Mouse (Mus musculus) spleen, embryonic (tissue): ENCODE data around the gene Smarcb1.

Experiments used
- CTCF ChIA-PET: fragments of 350-600 bp; sonication (Branson Sonifier 250); formaldehyde crosslinking; loops from one replicate; lab custom pipeline; 2022; lab: Charles Lee

Gene Smarcb1

DNA sequence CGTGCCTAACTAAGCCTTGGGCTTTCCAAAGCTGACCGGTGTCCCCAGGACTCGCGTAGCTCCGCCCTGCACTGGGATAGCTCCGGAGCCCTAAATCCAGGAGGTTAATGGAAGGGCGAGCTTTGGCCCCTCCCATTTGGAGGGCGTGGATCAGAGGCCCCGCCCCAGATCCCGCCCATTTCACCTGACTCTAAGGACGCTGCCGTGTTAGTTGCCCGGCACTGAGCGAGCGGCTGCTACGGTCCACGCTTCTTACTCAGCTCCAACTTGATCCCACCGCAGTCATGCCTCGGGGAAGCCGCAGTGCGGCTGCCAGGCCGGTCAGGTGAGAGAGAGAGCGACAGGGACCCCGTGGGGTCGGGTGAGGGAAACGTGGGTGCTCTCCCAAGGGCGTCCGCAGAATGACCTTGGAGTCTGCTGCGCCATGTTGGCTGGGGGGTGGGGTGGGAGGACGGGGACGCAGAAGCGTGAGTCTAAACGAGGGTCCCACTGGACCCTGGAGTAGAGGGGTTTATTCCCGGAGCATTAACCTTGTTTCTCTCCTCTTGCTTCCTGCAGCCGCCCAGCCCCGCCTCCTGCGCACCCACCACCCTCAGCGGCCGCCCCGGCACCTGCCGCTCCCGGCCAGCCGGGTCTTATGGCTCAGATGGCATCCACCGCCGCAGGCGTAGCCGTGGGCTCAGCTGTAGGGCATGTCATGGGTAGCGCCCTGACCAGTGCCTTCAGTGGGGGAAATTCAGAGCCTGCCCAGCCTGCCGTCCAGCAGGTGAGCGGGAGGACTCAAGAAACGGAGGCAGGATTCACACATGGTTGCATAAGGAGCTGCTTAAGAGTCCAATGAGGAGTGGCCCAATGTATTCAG is 14.5 kb upstream of the Smarcb1 start, which contains the start of gene Mmp11:
Mmp11 (minus strand) TSS at position 817 of the 862 bp plus-strand sequence.
- CTCF ChIA-PET = interaction anchor here (0.7 to 1.1 kb wide), 2 partner anchors 12 to 16 kb away, joined by 3 to 11 read pairs; no protein-coding TSS in a partner anchor

DNA sequence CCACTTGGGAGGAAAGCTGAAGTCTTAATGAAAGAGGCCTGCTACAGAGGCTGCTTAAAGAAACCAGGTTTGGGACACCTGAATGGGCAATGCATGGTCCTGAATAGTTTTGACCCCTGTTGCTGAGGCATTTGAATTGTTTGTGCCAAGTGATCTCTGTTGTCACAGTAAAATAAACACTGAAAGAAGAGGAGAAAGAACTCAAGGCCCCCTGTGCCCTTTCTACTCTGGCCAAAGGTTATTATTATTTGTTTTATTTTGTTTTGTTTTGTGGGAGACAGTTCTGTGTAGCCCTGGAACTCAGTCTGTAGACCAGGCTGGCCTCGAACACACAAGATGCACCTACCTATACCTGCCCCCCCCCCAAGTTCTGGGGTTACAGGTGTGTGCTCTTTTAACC is 13.6 kb upstream of the Smarcb1 start:
- CTCF ChIA-PET = no interaction called here

DNA sequence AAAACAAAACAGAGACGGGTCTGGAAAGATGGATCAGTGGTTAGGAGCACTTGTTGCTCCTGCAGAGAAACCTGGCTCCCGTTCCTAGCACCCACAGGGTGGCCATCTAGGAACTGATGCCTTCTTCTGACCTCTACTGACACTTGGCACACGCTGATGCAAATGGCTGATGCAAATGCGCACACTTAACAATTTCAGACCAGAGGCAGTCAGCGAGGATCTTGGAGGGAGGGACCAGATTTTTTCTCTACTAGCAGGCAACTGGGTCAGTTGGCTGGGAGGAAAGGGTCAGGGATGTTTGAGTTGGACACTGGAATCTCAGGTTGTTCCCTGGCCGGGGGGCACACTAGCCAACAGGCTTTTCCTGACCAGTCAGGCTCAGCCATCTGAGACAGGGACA is 11.5 kb upstream of the Smarcb1 start, which contains the start of gene Chchd10:
Chchd10 (plus strand) TSS at position 240 of the 400 bp plus-strand sequence.
- CTCF ChIA-PET = interaction anchor here (0.6 to 0.7 kb wide), 2 partner anchors 81 to 169 kb away, joined by 5 to 6 read pairs; partner anchors contain the start of gene Cabin1

DNA sequence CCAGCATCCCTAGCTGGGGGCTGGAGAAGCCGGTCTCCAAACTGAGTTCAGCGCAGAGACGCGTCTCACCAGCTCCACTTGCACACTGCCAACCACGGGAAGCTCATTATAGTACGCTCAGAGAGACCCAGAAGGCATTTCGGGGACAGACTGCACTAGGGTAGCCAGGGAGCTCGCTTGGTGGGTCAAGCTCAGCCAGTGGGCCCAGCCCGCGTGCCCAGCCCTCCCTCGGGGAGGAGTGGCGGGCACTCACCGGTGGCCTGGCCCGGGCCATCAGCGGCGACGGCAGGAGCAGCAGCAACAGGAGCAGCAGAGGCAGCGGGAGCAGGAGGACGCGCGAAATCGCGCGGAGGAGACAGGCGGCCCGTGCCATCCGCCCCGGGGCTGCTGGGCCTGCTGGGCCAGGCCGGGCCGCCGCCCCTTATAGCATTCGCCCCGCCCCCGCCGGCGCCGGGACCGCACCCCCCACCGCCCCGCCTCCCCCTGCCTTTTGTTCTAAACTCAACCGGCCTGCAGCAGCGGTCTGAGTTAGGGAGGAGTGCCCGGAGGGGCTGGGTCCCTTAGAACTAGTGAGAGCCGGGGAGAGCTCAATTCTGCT is 10.8 kb upstream of the Smarcb1 start:
- CTCF ChIA-PET = interaction anchor here (0.6 to 0.7 kb wide), 3 partner anchors 18 to 168 kb away, joined by 5 to 7 read pairs (median 6); partner anchors contain the start of gene Cabin1

DNA sequence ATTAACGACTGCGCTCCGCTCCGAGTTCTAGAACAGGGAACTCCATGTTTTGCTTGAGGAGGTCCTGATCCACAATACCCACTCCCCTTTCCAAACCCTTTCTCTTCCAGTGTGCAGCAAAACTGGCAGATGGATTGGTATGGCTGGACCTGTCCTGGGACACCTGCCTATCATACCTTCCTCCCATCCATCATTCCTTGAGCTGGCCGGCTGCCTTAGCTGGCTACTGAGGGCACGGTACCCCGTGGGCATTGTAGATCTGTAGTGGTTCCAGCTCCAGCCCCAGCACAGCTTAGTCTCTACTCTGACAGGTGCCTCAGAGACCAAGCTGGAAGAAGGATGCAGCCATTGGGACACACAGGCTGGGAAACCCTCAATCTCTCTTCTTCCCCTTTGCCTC is 9.9 kb upstream of the Smarcb1 start:
- CTCF ChIA-PET = no interaction called here

DNA sequence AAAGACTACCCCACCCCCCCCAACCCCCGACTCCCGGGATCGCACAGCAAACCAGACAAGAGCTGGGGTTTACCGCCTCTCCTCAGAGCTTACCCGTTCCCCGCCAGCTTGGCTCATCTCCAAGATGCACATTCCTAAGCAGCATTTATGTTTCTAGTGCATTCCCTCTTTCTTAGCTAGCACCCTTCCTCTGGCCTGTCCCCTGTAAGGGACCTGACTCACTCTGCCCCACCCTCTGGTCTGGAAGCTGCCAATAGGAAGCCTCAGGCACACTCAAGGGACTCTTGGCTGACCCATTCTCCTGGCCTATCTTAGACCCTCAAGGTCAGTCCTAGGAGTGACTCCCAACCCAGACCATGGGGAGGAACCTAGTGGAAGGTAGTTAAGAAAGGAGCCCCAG is 8.9 kb upstream of the Smarcb1 start:
- CTCF ChIA-PET = interaction anchor here (0.5 kb wide), 1 partner anchor 118 kb away, joined by 18 read pairs; no protein-coding TSS in a partner anchor

DNA sequence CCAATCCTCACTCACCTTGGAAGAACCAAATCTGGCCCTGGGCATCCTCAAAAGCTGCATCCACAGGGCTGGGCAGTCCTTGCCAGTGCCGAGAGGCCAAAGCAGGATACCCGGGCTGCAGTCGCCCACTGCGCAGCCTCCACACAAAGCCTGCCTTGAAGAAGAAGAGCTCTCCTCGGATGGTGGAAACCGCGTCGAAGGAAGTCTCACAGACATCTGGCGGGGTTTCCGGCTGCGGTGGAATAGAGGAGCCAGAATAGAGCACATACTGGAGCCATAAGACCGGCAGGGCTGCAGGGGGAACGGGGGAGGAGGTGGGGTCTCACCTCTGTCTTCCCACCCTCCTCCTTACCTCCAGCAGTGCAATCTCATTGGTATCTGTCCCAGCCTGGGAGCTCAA is 5.0 kb upstream of the Smarcb1 start:
- CTCF ChIA-PET = interaction anchor here (0.6 kb wide), 2 partner anchors 269 to 851 kb away, joined by 3 to 4 read pairs; no protein-coding TSS in a partner anchor

DNA sequence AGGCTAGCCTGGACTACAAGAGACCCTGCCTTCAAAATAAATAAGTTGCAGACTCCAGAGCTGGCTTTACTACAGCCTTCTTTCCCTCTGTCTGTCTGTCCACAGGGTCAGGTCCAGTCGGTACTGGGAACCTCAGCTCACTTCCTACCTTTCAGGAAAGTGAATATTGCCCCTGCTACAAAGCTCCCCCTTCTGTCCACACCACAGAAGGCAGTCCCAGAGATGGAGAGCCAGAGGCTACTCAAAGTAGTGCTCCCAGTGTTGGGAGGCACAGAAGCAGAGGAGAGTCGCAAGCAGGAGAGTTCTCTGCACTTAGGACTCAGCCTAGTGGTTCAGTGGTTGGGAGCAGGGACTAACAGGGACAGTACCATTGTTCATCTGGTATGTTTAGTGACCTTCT is 2.9 kb upstream of the Smarcb1 start:
- CTCF ChIA-PET = interaction anchor here (0.8 kb wide), 1 partner anchor 27 kb away, joined by 3 read pairs; no protein-coding TSS in a partner anchor

DNA sequence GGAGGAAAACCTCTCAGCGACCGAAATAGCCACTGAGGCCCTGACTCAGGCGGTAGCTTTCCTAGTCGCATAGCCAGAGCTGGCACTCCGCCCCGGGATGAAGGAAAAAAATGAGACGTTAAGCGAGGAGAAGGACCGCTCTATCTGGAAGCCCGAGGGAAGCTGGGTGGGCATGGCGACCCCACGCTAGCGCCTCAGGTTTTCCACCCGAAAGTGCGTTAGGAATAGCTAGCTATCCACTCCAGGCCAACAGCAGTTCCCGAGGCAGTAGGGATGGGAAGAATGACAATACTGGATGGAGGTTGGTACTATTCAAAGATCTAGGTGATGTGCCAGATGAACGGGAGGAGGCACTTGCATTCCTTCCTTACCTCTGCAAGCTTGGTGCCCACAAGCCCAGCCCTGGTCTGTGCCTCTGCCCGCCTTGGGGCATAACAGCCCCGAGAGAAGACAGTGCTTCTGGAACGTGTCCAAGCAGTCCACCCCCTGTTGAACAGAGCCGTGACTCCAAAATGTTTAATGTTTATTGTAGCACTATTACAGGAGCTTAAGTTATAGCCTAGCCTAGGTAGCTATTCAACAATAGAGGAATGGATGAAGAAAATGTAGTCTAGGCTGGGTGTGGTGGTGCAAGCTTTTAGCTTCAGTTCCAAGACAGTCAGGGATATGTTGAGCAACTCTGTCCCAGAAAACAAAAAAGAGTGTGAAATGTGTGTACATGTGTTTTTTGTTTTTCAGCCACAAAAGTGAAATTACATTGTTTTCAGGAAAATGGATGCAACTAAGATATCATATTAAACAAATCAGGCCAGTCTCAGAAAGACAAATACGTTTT is 526 bp upstream of the Smarcb1 start:
- CTCF ChIA-PET = no interaction called here

DNA sequence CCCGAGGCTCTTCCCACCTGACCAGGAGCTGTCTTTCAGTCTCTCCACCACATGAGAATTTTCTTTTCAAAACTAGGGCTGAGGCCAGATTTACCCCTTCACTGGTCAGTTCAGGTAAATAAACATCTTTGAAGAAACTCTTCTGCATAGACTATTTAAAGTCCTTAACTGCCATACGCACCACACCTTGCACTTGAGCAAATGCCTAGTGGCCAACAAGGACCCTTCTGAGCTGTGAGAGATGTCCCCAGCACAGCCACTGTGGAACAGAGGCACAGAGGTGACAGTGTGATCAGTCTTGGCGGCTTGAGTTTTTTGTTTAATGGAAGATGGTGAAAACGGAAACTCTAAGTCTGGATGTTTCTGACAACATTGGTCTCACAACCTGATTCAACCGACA is 2.4 kb downstream of the Smarcb1 start:
- CTCF ChIA-PET = no interaction called here

DNA sequence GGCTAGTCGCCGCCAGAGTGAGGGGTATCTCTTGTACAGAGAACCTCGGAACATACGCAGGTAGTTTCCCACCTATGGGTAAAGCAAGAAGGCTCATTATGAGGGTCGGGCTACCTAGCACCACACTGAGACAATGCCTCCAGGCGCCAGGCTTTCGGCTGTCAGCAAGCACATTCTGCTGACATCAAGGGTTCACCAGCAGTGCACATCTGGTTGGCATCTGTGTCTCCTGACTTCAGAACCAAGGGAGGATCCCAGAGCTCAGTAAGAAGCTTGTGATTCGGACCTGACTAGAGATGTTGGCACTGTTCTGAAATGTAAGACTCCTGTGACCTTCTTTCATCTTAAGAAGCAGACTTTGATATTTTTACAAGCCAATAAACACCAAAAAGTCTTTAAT is 4.6 kb downstream of the Smarcb1 start:
- CTCF ChIA-PET = no interaction called here

DNA sequence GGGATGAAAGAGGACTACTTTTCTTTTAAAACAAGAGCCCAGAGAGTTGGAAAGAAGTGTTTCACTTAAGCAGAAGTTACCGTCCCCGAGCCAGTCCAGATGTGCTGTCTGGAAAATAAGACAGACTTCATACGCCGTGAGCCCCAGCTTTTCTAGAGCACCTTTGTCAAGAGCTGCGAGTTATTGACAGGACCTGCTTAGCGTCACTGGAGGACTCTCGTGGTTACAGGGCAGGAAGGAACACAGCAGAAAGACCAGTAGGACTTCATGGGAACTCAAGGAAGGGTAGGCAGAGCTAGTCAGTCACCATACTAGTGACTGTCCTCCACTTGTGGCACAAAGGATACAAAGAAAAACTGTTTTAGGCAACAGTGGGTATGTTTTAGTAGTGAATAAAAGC is 5.9 kb downstream of the Smarcb1 start:
- CTCF ChIA-PET = no interaction called here

DNA sequence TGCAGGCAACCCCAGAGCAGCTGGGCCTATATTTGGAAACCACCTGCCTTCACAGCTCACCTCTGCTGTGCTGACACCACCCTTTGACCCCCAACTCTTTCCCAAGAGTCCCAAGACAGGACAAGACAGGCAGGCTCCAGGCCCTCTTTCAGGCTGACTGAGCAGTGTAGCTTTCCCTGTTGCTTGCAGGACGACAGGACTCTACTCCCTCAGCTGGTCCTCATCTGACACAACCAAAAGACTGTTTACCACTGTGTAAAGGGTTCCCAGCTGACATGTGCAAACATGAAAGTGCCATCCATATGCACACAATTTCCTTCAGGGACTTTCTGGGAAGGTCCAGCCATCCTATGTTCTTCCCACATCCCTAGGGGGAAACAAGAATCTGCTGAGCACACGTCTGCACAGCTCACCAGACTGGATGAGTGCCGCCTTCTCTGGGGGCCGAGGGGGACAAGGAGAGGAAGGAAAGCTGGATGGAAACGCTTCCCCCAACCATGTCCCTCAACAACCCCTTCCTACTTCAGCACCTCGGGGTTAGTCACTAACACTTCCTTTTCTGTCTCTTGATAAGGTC is 8.3 kb downstream of the Smarcb1 start:
- CTCF ChIA-PET = interaction anchor here (0.6 kb wide), 1 partner anchor 327 kb away, joined by 5 read pairs; no protein-coding TSS in a partner anchor

DNA sequence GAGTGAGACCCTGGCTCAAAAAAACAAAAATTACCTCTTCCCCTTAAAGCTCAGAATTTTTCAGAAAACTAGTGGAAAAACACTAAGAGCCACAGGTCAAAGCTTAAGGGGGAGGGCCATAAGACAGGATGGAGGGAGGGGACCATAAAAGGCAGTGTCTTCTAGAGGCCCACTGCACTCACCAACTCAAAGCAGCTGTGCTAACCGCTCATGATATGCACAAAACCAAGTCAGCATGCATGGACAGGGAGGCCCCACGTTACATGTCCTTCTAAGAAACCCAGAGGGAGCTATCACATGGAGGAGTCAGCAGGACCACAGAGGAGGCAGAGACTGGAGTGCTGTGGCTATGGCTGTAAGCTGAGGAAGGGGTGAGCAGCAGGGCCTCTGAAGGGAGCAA is 10.7 kb downstream of the Smarcb1 start:
- CTCF ChIA-PET = no interaction called here

DNA sequence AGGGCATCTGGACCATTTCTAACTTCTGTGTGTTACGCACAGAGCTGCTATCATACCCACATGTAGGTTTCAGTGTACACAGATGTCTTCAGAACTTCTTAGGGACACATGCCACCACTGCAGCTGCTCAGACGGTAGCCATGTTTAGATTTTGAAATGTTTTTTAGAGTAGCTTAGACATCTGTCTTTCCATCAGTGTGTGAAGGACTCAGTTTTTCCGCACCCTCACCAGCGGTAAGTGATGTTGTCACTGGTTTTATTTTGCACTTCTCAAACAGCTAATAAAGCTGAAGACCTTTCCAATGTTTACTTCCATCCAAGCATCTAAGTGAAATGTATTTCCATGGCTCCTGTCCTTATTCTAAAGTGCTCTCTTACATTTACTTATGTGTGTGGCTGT is 14.5 kb downstream of the Smarcb1 start:
- CTCF ChIA-PET = no interaction called here

DNA sequence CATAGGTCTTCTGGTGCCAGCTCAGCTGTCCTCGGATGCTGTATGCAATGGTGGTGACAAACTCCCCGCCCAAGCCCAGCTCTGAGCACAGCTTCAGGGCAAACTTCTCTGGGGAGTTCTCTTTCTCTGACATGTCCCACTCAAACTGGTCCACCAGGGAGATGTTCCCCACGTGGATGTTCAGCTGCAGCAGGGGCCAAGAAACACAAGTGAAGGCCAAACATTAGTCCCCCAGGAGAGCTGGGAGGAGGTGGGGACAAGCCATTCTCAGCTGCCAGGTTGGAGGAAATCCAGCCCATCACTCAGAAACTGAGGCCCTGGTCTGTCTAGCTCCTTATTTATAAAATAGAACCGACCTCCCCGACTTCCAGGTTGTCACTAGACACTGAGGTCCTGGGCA is 17.0 kb downstream of the Smarcb1 start:
- CTCF ChIA-PET = no interaction called here

DNA sequence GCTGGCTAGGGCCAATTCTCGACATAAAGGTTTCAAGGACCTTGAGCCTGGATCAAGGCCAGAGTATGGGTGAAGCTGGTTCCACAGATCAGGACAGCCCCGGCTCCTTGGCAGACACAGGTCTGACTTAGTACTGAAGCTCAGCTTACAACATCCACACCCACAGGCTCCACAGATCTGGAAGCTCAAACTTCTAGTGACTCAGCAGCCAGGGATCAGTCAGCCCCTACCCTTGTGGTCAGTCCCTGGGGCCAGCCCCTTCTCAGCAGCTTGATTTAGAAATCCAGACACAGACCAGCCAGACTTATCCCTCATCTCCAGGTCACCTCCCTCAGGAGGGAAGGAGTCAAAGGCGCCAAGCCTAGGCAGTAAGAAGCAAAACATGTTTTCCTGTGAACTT is 22.6 kb downstream of the Smarcb1 start:
- CTCF ChIA-PET = no interaction called here

DNA sequence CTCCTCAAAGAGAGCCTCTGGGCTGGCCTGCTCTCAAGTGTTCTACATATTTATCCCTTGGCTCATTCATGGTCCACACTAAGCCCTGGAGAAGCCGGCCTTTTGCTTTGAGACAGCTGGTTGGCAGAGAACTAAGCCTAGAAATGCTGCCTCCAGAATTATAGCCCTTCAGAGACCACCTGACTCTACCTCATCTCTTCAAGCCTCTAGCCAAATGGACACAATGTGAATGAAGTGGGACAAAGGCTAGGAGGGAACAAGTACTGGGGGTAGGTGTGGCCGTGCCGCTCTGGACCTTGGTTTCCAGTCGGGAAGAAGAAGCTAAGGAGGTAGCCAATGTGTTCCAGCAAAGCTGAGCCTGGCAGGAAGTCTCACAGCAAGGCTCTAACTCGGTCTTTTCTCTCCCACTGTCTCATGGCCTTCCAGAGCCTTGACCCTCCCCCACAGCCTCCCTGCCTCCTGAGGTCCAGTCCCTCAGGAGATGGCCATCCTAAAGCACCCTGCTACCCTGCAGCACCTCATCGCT is 23.3 kb downstream of the Smarcb1 start:
- CTCF ChIA-PET = interaction anchor here (0.7 kb wide), 1 partner anchor 117 kb away, joined by 3 read pairs; the partner anchor contains the start of gene Gstt3

DNA sequence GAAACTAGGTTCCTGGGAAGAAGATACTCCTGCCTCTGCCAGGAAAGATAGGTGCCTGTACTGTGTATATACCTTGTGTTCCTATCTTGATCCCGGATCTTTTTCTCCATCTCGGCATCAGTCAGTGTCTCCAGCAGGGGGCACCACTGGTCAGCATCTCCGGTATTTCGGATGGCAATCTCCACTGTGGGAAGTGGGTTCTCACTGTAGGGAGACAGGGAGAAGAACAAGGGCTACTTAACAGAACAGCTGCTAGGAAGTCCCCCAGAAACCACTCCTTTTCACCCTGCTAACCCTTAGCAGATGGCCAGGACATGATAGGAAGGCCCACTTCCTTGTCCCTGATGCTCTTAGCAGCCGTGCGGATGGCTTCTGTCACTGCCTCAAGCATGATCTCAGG is 24.0 kb downstream of the Smarcb1 start:
- CTCF ChIA-PET = interaction anchor here (0.7 kb wide), 1 partner anchor 116 kb away, joined by 3 read pairs; the partner anchor contains the start of gene Gstt3

DNA sequence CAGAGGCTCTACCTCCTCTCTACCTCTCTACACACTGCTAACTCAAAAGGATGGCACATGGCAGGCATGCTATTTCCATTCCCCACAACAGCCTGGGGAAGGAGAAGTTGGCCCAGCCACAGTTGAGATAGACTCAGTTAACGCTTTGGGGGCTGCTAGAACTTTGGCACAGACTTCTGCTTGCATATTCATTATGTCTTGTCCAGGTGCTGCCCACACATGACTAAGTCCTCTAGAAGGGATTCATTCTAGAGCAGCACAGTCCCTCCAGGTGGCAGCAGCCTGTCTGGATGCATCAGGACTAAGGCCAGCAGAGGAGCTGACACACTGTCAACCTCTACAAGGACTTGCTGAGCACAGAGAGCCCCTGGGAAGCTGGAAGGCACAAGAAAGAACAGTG is 25.2 kb downstream of the Smarcb1 start:
- CTCF ChIA-PET = no interaction called here

DNA sequence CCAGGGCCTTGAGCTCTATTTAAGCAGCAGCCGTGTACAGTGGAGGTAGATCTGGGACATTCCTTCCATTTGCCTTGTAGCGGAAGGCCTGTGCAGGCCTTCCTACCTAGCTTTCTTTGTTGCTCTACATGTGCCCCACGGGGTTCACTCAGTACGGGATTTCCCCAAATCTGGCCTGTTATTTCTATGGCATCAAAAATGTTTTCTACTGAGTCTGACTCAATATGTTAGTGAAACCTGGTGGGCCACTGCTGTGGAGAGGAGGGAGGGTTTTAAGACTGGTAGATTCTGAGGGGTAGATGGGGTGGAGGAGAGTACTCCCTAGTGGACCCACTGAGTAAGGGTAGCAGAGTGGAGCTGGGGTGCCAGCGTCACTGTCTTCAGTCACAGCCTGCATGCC is 25.7 kb downstream of the Smarcb1 start:
- CTCF ChIA-PET = no interaction called here
